Mouse (Mus musculus) liver (tissue): ENCODE data around the gene Emsy.

Experiments
- DNase-seq: peaks from one replicate; pipeline ENCODE4 v3.0.0-alpha.2; 2020; ENCODE audit warnings: mixed read lengths

Gene Emsy

GRCm38 (mm10) chr7:98656531-98657221 lies at the start of gene Emsy:
Gene Emsy, minus strand, starts transcription at chr7:98656783.
- DNase-seq, result peak; percentile 93

- DNase-seq, result no peak
Measured at GRCm38 (mm10) chr7:98704276-98704675, 47.7 kb upstream of the Emsy start.

GRCm38 (mm10) chr7:98703365-98703881 lies 46.8 kb upstream of the Emsy start:
- peak; percentile 29 for DNase-seq

- peak; percentile 99 for DNase-seq
Measured at GRCm38 (mm10) chr7:98702283-98703240, 46.0 kb upstream of the Emsy start, which contains the start of gene Thap12. Gene Thap12, plus strand, starts transcription at chr7:98703103.

- peak; percentile 62 for DNase-seq
Measured at GRCm38 (mm10) chr7:98701771-98702170, 45.2 kb upstream of the Emsy start.

GRCm38 (mm10) chr7:98698590-98698989 lies 42.0 kb upstream of the Emsy start:
- no peak for DNase-seq

- DNase-seq, result no peak
Measured at GRCm38 (mm10) chr7:98698041-98698440, 41.5 kb upstream of the Emsy start.

- no peak for DNase-seq
Measured at GRCm38 (mm10) chr7:98697496-98697895, 40.9 kb upstream of the Emsy start.

GRCm38 (mm10) chr7:98694046-98694445 lies 37.5 kb upstream of the Emsy start:
- DNase-seq, result no peak

- DNase-seq, result no peak
Measured at GRCm38 (mm10) chr7:98692761-98693546, 36.4 kb upstream of the Emsy start.

- DNase-seq, result peak; percentile 13
Measured at GRCm38 (mm10) chr7:98690831-98691230, 34.2 kb upstream of the Emsy start.

GRCm38 (mm10) chr7:98690126-98690525 lies 33.5 kb upstream of the Emsy start:
- DNase-seq, result no peak

- peak; percentile 14 for DNase-seq
Measured at GRCm38 (mm10) chr7:98685895-98686294, 29.3 kb upstream of the Emsy start.

GRCm38 (mm10) chr7:98682821-98683220 lies 26.2 kb upstream of the Emsy start:
- no peak for DNase-seq

- no peak for DNase-seq
Measured at GRCm38 (mm10) chr7:98680691-98681090, 24.1 kb upstream of the Emsy start.

GRCm38 (mm10) chr7:98678441-98678840 lies 21.9 kb upstream of the Emsy start:
- DNase-seq, result no peak

GRCm38 (mm10) chr7:98677511-98677910 lies 20.9 kb upstream of the Emsy start:
- no peak for DNase-seq

- DNase-seq, result no peak
Measured at GRCm38 (mm10) chr7:98674344-98674743, 17.8 kb upstream of the Emsy start.

GRCm38 (mm10) chr7:98672241-98672955 lies 15.8 kb upstream of the Emsy start:
- DNase-seq, result peak; percentile 23

GRCm38 (mm10) chr7:98671416-98671815 lies 14.8 kb upstream of the Emsy start:
- no peak for DNase-seq

GRCm38 (mm10) chr7:98670831-98671230 lies 14.2 kb upstream of the Emsy start:
- no peak for DNase-seq
